Mouse (Mus musculus) heart, postnatal 25 days (tissue): Measurements from ENCODE around the gene Shroom1. TPM values are rescaled to one million over a fixed set of nuclear protein-coding genes. Genes with fewer than 3 reads are reported as not detected.
"Not testable (repeated sequence)": the region's sequence is repeated elsewhere in the genome, so short reads cannot be mapped to it uniquely, and the experiment has no call there.

ENCODE experiments used
- DNase-seq: peaks from one replicate; pipeline ENCODE4 v3.0.0; 2022; ENCODE audit warnings: low spot score
- intact Hi-C: fragments of 180-260 bp; cut with DNase I; formaldehyde crosslinking; loops from one replicate; pipeline ENCODE4 v1.15.1; 2025
- total RNA-seq, 2 experiments: library from RNA; stranded (reverse); gene quantifications; 2 replicates each; pipeline ENCODE4 v1.2.3; 2021

Shroom1 gene
- under 1 TPM; 0.49 to 0.59 TPM for total RNA-seq

DNA sequence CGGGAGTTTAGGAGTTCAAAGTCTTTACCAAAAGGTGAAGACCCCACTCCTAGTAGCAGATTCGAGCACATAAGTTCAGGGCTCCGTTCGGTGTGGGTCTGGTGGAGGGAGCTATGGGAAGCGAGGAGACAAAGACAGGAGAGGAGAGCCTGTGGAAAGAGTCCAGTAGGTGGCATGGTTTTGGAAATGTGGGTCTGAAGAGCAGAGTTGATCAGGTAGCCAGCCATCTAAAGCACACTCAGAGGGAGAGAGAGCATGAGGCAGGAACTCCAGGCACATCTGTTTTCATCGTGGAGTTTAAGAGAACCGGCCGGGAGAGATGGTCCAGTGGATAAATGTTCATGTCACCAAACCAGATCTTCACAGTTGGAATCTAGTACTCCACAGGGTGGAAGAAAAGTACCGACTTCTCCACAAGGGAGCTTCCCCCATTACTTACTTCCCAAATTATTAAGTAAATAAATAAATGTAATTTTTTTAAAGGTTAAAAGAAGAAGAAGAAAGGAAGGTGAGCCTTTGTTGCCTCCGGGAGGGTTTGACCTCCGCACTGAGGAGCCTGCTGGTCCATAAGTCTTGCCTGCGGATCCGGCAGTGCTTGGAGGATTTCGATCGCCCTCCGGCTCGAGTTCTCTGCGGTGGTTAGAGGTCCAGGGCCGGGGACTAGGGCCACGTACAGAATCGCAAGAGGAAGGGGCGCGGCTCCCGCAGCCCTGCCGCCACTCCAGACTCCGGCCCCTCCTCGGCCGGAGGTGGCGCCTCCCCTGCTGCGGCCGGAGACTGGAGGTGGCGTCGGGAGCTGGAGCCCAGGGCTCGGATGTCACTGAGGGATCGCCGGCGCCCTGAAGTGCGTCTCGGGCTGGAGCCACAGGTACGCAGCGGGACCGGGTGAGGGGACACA is at the start of gene Shroom1, which contains the start of gene Gm10447:
TSS of gene Shroom1 (plus strand) at position 732 of the 898 bp plus-strand sequence.
TSS of gene Gm10447 (minus strand) at position 637 of the 898 bp plus-strand sequence.
- intact Hi-C loops = no loop called here
- DNase-seq = peak; percentile 44

DNA sequence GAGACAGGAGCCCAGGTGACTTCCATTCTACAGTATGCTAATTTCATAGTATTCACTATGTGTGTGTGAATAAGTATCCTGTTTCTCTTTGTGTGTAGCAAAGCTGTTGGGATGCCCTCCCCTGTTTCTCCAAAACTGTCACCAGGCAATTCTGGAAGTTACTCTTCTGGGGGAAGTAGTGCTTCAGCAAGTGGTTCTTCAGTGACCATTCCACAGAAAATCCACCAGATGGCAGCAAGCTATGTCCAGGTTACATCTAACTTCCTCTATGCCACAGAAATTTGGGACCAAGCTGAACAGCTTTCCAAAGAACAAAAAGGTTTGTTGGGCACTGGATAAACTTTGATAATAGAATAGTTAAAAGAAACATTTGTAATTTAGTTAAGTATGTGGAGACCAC is 45.3 kb upstream of the Shroom1 start:
- intact Hi-C loops = no loop called here
- DNase-seq = no peak

DNA sequence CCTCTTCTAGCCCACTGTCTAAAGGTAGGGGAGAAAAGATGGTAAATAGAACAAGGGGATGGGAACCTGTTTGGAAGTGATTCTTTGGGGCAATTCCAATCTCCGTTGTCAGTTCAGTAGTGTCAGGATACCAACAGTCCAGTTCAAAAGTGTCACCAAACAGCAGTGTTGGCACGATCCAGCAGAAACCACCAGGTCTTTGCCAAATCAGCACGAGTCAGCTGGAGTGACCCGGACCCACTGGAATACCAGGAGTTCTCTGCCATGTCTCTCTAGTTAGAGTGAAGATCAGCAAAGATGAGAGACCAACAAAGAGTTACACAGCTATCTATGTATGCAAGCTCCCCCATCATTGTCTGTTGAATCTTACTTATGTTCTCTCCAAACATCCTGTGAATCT is 43.1 kb upstream of the Shroom1 start:
- no peak for DNase-seq
- intact Hi-C loops = no loop called here

DNA sequence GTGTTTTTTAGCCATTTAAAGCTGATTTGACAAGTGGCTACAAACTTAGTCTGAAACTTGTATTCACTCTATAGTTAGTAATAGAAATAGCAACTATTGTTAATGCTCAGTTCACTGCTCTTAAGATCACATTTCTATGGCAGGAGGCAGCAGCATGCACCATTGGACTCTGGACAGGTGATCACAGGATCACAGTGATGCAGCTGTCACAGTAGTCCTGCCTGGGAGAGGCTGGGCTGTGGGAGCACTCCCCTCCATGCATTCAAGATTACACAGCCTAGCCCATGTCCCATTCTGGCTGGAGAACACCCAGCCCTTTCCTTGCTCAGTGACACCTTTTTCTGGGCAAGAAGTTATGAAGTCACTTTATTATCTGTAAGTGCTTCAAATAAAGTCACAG is 39.0 kb upstream of the Shroom1 start:
- no peak for DNase-seq
- intact Hi-C loops = no loop called here

DNA sequence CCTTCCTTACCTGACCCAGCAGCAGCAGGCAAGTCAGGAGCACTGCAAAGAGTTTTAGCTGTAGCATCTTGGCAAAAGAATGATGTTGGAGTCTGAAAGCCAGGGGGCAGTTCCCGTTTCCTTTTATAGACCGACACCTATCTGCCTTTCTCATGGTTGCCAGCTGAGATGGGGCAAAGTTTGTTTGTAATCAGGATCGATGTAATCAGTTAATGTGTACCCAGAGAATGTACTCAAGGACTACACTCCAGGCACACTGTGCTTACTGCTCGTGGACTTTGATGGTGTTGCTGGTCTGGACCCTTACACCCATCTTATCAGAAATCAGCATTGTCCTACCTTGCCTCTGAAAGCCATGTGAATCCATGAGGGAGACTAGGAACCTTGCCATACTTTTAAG is 34.0 kb upstream of the Shroom1 start, which contains the start of gene Leap2:
TSS of gene Leap2 (minus strand) at position 135 of the 400 bp plus-strand sequence.
- intact Hi-C loops = no loop called here
- no peak for DNase-seq

DNA sequence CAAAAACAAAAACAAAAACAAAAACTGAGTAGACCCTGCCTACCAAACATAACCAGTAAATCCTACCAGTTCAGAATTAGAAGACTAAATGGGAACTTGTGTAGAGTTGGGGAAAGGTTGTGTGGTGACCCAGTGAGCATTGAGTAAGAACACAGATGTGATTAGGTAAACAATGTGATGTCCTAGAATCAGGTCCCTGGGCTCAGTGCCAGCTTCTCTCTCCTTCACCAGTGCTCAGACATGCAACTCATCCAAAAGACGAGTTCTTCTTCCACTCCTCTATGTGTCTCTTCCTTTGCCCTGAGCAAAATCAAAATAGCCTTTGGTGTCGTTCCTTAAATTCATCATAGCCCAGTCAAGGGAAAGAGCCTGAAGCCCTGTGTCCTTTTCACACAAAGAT is 32.2 kb upstream of the Shroom1 start:
- DNase-seq = no peak
- intact Hi-C loops = no loop called here

DNA sequence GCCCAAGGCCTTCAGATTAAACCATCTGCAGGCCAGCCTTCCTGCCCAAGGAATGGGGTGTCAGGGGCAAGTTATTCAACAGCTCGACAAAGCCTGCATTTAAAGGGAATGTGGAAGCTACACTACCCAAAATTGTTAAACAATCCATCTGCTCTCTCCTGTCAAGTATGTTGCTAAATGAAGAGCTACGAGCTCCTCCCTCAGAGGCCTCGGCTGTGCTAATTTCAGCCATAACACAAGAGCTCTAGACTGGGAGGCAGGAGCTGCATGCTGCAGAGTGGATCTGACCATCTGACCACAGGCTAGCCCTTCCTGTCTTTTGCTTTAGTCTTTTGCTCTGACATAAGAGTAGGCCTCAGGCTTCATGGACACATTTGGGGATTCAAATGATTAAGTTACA is 31.8 kb upstream of the Shroom1 start:
- intact Hi-C loops = no loop called here
- DNase-seq = no peak

DNA sequence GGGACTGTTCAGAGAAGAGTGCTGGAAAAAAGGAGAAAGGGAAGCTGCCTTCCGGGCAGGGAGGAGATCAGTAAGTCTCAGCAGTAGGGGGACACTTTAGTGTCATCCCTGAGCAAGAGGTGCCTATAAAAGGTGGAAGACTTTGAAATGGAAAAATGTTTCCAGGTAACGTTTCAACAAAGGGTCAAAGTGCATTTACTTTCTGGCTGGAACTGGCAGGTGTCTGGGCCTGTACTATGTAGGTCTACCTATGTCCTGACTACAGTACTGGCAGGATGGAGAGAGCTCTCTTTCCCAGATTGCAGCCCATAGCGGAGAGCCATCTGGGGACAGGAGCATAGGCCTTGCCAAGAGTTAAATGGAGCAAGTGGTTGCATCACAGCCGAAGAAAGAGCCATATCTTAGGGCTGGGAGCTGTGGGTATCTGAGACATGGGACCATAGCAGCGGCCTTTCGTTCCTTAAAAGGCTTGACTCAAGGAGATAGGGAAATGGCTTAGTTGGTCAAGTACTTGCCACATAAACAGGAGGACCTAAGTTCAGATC is 31.2 kb upstream of the Shroom1 start:
- DNase-seq = no peak
- intact Hi-C loops = no loop called here

DNA sequence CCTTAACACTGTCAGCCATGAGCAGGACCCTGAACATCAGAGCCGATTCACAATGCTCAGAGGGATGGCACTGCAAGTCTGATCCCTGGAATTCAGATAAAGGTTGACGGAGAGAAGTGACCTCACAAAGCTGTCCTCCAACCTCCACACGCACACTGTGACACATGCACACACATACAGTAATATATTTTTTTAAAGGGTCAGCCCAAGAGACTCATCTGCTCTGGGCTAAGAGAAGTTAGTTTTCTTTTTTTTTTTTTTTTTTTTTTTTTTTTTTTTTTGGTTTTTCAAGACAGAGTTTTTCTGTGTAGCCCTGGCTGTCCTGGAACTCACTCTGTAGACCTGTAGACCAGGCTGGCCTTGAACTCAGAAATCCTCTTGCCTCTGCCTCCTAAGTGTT is 30.1 kb upstream of the Shroom1 start:
- intact Hi-C loops = not testable (repeated sequence)

DNA sequence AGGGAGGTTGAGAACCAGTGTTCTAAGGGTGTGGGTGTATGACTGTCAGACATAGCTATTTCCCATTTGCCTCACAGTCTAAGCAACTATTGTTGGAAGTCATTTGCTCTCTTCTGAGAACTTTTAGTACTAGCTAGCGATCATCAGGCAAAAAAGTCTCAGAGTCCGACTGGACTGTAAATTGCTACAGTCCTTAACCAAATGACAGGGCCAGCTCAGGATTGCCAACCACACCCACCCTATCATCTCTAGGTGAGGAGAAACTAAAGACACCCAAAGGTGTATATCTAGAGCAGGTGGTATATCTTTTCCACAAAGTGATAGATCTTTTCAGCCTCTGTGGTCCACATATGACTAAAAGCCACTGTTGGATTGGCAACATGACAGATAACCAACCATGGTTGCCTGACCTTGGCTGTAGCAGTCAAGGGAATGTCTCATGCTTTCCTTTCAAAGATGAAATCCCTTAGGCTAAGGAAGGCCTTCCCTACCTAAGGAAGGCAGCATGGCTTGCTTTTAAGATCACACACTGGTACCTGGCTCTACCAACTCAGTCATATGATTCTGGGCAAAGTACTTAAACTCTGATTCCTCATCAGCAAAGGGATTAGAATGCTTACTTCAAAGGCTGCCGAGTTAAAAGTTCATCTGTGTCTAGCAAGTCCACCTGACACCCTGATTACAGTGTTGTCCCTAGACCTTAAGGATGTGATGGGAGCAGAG is 28.9 kb upstream of the Shroom1 start:
- no peak for DNase-seq
- intact Hi-C loops = no loop called here

More for the DNA sequence above, 30.1 kb upstream of the Shroom1 start:
- DNase-seq = not testable (repeated sequence)

DNA sequence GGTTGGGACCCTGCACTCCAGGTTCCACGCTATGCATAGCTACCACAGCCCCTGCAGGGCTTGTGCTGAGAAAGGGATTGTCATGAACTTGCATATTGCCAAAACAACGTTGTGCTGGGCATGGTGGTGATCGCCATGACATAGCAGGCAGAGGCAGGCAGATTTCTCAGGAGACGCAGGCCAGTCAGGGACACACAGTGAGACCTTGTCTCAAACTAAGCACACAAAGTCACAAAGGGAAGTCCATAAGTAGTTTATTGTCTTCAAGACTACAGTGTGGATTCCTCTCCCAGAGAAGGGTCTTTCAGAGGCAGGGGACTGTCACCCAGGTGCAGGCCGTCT is 28.3 kb upstream of the Shroom1 start:
- DNase-seq = no peak

DNA sequence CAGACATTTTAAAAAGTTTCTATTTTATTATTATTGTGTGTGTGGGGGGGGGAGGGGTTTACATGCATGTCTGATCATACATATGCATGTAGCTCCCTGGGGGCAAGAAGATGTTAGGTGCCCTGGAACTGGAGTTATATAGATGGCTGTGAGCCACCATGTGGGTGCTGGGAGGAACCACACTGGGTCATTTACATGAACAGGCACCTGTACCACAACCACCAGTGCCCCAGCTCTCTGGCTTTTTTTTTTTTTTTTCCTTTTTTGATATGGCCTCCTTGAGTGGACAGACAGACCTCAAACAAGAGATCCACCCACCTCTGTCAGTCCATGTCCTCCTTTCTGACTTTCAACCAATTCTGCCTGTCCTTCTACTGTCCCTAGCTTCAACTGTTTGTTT is 27.8 kb upstream of the Shroom1 start:
- intact Hi-C loops = no loop called here
- DNase-seq = no peak

More for the DNA sequence above, 28.3 kb upstream of the Shroom1 start:
- intact Hi-C loops = no loop called here

DNA sequence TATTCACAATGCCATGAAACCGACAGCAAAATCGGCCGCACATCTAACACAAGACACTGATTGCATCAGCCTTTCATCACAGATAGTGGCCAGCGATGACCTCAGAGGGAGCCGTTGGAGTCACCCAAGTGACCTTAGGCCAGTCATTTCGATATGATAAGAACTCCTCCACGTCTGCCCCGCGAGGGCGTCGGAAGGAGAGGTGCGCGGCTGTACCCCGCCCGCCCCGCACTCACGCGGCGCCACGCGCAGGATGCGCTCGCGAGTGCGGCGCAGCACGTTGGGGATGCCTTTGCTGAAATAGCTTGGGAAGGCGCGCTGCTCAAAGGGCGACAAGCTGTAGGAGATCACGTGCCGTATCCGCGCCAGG is 26.7 kb upstream of the Shroom1 start:
- intact Hi-C loops = no loop called here
- no peak for DNase-seq

DNA sequence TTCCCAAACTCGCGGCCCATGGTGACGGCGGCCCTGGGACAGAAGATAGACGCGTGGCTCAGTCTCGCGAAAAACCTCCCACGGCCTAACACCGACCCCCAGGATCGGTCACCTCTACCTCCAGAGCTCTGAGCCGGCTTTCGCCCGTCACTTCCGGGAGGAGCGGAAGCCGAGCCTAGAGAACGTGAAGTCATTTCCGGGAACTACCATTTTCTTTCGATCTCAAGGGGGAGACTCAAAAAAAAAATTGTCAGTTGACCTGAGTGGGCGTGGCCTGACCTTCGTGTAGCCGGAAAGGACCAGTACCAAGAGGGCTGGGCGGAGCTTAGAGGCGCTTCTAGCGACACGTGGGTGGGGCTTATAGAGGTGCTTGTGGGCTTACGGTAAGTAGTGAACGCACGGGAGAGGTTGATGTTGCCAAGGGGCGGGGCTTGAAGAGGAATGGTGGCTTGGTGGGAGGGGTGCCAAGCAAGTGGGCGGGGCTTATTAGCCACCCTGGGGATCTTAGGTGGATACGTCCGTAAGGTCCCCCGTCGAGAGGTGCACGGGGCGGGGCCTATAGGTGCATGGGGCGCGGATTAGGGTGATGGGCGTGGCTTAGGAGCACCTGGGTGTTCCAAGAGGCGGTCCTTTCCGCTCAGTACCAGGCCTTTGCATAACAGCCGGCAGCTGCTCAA is 26.2 kb upstream of the Shroom1 start, which contains the start of the genes Uqcrq and Gdf9:
TSS of gene Uqcrq (minus strand) at position 162 of the 677 bp plus-strand sequence.
TSS of gene Gdf9 (plus strand) at position 354 of the 677 bp plus-strand sequence.
- peak; percentile 97 for DNase-seq
- intact Hi-C loops = no loop called here

DNA sequence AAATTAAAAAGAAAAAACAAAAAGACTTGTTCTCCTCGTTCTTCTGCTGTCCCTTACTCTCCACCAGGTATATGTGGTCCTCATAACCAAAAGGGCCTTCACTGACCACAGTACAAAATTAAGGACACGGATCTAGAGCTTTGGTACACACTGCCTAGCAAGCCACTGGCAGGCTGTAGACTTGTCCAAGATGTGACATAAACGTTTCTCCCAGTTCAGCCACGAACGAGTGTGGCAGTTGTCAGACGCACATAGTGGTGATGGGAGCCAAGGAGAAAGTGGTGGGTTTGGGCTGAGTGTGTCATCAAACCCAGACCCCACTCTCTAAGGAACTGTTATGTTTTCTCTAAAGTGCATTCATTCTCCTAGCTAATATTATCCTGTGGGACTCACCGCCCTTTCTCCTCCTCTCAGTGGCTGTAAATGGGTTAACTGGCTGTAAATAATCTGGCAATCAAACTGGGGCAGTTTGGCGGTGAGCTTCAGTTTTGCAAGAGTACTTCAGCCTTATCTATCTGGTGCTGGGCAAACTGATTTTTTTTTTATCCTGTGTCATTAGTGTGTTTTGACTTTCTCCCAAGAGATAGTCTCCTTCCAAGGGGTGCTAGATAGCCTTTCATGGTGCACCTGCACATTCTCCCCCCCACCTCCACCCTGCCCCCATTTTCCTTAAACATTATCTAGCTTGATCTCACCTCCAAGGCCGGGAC is 25.5 kb upstream of the Shroom1 start:
- intact Hi-C loops = no loop called here
- DNase-seq = no peak

DNA sequence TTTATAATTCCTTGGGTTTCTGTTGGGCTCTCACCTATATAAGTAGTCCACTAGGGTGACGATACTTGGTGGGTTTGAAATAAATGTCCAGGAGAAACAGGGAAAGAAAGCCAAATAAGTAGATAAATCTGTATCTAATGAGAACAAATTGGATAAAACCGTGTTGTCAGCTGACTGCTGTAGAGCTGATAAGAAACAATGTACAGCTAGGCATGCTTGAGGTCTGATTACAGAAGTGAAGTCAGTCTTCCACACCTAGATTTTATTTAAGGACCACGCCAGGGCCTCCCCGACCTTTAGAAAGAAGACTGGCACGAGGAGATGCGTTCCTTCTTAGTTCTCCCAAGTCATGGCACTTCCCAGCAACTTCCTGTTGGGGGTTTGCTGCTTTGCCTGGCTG is 23.9 kb upstream of the Shroom1 start:
- intact Hi-C loops = no loop called here
- DNase-seq = no peak

DNA sequence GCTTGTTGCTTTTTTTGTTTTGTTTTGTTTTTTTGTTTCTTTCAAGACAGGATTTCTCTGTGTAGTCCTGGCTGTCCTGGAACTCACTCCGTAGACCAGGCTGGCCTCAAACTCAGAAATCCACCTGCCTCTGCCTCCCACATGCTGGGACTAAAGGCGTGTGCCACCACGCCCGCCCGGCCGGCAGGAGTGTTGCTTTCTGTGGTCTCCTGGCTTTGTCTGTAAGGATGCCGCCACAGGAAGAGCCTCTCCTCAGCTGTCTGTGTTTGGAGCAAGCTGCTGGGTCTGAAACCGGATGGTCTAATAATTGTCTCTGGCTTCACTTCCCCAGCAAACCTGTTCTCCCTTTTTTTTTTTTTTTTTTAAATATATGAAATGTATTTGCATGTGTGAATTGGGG is 21.5 kb upstream of the Shroom1 start:
- DNase-seq = no peak
- intact Hi-C loops = no loop called here

DNA sequence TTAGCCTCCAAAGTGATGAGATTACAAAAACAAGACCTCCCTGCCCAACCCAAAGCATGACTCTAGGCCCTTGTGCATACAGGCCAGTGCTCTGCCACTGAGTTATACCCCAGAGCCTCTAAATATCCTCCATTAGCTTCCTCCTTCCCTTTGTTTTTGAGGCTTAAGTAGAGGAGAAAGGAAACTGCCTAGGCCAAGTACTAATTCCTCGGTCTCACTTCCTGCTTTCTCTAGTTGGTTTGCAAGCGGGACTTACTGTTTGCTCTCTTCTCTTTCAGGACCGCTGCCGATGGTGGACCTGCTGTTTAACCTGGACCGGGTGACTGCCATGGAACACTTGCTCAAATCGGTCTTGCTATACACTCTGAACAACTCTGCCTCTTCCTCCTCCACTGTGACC is 20.7 kb upstream of the Shroom1 start:
- intact Hi-C loops = no loop called here
- no peak for DNase-seq

DNA sequence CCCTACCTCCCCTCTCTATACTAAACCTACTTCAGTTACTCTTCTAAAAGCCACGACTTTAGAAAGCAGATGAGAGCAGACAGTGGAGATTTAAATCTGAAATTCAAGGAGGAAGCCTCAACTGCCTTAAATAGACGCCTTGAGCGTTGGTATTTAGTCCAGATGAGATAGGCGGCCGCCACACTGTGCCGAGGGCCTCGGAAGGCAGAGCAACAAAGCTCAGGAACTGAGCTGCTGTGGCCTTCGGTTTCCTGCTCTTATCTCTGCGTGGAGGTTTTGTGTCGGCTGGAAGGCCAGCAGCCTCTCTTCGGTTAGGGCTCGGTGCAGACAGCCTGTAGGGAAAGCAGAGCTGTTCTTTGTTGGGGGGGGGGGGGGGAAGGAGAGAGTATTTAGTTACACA is 15.1 kb upstream of the Shroom1 start:
- DNase-seq = no peak
- intact Hi-C loops = no loop called here

DNA sequence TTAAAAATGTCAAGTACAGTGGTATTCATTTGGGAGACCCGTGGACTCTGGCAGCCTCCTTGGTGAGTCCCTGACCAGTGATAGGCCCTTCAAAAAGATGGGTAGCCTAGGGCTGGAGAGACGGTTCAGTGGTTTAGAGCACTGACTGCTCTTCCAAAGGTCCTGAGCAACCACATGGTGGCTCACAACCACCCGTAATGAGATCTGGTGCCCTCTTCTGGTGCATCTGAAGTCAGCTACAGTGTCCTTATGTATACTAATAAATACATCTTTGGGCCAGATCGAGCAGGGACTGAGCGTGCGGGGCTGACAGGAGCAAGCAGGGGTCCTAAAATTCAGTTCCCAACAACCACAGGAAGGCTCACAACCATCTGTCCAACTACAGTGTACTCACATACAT is 13.1 kb upstream of the Shroom1 start:
- no peak for DNase-seq
- intact Hi-C loops = no loop called here
